Mouse (Mus musculus) liver, embryonic 13.5 days (tissue): ENCODE measurements around the gene Tff2. TPM values are rescaled to one million over a fixed set of nuclear protein-coding genes. Genes with fewer than 3 reads are reported as not detected.

Experiments
- ATAC-seq: fragments of 200-750 bp; cut with Nextera tagmentation; 2 replicates; pipeline ENCODE4 v1.8.0; 2017; ENCODE audit warnings: low read depth, mild to moderate bottlenecking, moderate number of reproducible peaks, moderate library complexity
- DNase-seq: peaks from one replicate; pipeline ENCODE4 v3.0.0; 2022
- H3K27ac ChIP-seq: fragments of 300-500 bp; sonication (generic); 2 replicates; pipeline ENCODE4 v1.5.1; 2015; ENCODE audit warnings: moderate library complexity, mild to moderate bottlenecking, inconsistent platforms
- H3K27me3 ChIP-seq: fragments of 300-500 bp; sonication (generic); 2 replicates; pipeline ENCODE4 v1.6.1; 2015; ENCODE audit warnings: mild to moderate bottlenecking, inconsistent platforms
- H3K36me3 ChIP-seq: fragments of 300-500 bp; sonication (generic); 2 replicates; pipeline ENCODE4 v1.6.1; 2015; ENCODE audit warnings: mild to moderate bottlenecking, inconsistent platforms
- H3K4me1 ChIP-seq: fragments of 300-500 bp; sonication (generic); replicated peaks from 2 replicates; pipeline ENCODE4 v1.6.1; 2015; ENCODE audit warnings: inconsistent platforms
- H3K4me2 ChIP-seq: fragments of 300-500 bp; sonication (generic); 2 replicates; pipeline ENCODE4 v1.6.1; 2015; ENCODE audit warnings: inconsistent platforms, mild to moderate bottlenecking, moderate library complexity
- H3K4me3 ChIP-seq: fragments of 300-500 bp; sonication (generic); replicated peaks from 2 replicates; pipeline ENCODE4 v1.5.1; 2015; ENCODE audit warnings: mild to moderate bottlenecking, inconsistent platforms
- H3K9ac ChIP-seq: fragments of 300-500 bp; sonication (generic); 2 replicates; pipeline ENCODE4 v1.6.1; 2015; ENCODE audit warnings: mild to moderate bottlenecking, inconsistent platforms
- H3K9me3 ChIP-seq: fragments of 300-500 bp; sonication (generic); replicated peaks from 2 replicates; pipeline ENCODE4 v1.6.1; 2016; ENCODE audit warnings: inconsistent platforms
- WGBS: fragments of 180-500 bp; shearing (Covaris S2); methylation state at CpG from one replicate; pipeline ENCODE4 v1.1.7; 2015; ENCODE audit not compliant: insufficient replicate concordance; 5-methylcytosine and 5-hydroxymethylcytosine counted together
- polyA plus RNA-seq: library from polyadenylated mRNA; unstranded; fragments of >200 nt; fragmentation: Nextera tagmentation; extraction: Ambion mirVana; gene quantifications from 2 replicates; pipeline ENCODE4 v1.2.1, GENCODE M21; 2015

Gene Tff2
- polyA plus RNA-seq, 1 experiment from 2014 or later: not detected

GRCm38 (mm10) chr17:31134913-31135312, 9.2 kb downstream of the Tff2 start:
- 45% methylated on average over 6 of the region's 6 CpGs for WGBS
- Histone ChIP-seq H3K4me2 (no peak overlapping the region), H3K4me1 (peaks cover 8% of the 10 kb centered on the region; the same call in 1 of the 2 replicates), H3K27me3 (0 out of 2 replicates have a peak, but pooled peaks cover 4% of the 10 kb centered on the region), H3K9me3 (no peaks in the 10 kb centered on the region), H3K4me3 (no peak overlapping the region), H3K36me3 (no peaks in the 10 kb centered on the region), H3K27ac (no peak overlapping the region), H3K9ac (no peak overlapping the region)
- no peak for DNase-seq
- no peak for ATAC-seq

GRCm38 (mm10) chr17:31133776-31134175, 10.3 kb downstream of the Tff2 start:
- H3K27ac ChIP-seq: no peak overlapping the region
- H3K9ac ChIP-seq: no peak overlapping the region
- H3K36me3 ChIP-seq: no peaks in the 10 kb centered on the region
- DNase-seq (no peak), ATAC-seq (peak; percentile 61)
- peaks cover 8% of the 10 kb centered on the region; the same call in 1 of the 2 replicates for H3K4me1 ChIP-seq
- H3K4me3 ChIP-seq: no peak overlapping the region
- H3K4me2 ChIP-seq: peak overlapping the region; percentile 30; the same call in 1 of the 2 replicates
- no peaks in the 10 kb centered on the region for H3K9me3 ChIP-seq
- 54% methylated on average over 15 of the region's 15 CpGs for WGBS
- H3K27me3 ChIP-seq: 0 out of 2 replicates have a peak, but pooled peaks cover 4% of the 10 kb centered on the region

GRCm38 (mm10) chr17:31131269-31131821, 12.7 kb downstream of the Tff2 start:
- no peak overlapping the region for H3K4me3 ChIP-seq
- H3K36me3 ChIP-seq: no peaks in the 10 kb centered on the region
- H3K4me1 ChIP-seq: peaks cover 8% of the 10 kb centered on the region; the same call in 1 of the 2 replicates
- WGBS: 65% methylated on average over 10 of the region's 10 CpGs
- DNase-seq: no peak
- H3K9me3 ChIP-seq: no peaks in the 10 kb centered on the region
- H3K9ac ChIP-seq: no peak overlapping the region
- H3K27me3 ChIP-seq: peaks cover 13% of the 10 kb centered on the region; the same call in 1 of the 2 replicates
- ATAC-seq: no peak
- no peak overlapping the region for H3K4me2 ChIP-seq
- no peak overlapping the region for H3K27ac ChIP-seq

GRCm38 (mm10) chr17:31129452-31129851, 14.6 kb downstream of the Tff2 start, which contains the start of gene Tff3:
TSS of gene Tff3 (minus strand) at chr17:31129646.
- ATAC-seq (no peak; the same call in 1 of the 2 replicates), DNase-seq (no peak)
- 27% methylated on average over 2 of the region's 2 CpGs for WGBS
- Histone ChIP-seq H3K4me1 (peaks cover 2% of the 10 kb centered on the region; the same call in 1 of the 2 replicates), H3K4me3 (no peak within 1 kb of the TSS), H3K27ac (no peak within 1 kb of the TSS), H3K9me3 (no peaks in the 10 kb centered on the region), H3K9ac (no peak within 1 kb of the TSS), H3K4me2 (no peak within 1 kb of the TSS), H3K36me3 (no peaks in the 10 kb centered on the region), H3K27me3 (peaks cover 13% of the 10 kb centered on the region; the same call in 1 of the 2 replicates)

GRCm38 (mm10) chr17:31128708-31129318, 15.3 kb downstream of the Tff2 start:
- H3K4me2 ChIP-seq: no peak overlapping the region
- H3K4me3 ChIP-seq: no peak overlapping the region
- ATAC-seq: no peak
- no peaks in the 10 kb centered on the region for H3K9me3 ChIP-seq
- H3K9ac ChIP-seq: no peak overlapping the region
- 61% methylated on average over 9 of the region's 9 CpGs for WGBS
- peaks cover 13% of the 10 kb centered on the region; the same call in 1 of the 2 replicates for H3K27me3 ChIP-seq
- H3K27ac ChIP-seq: no peak overlapping the region
- no peaks in the 10 kb centered on the region for H3K4me1 ChIP-seq
- no peak for DNase-seq
- no peaks in the 10 kb centered on the region for H3K36me3 ChIP-seq

GRCm38 (mm10) chr17:31125548-31126266, 18.4 kb downstream of the Tff2 start:
- no peak overlapping the region for H3K27ac ChIP-seq
- H3K36me3 ChIP-seq: no peaks in the 10 kb centered on the region
- peaks cover 11% of the 10 kb centered on the region; the same call in 1 of the 2 replicates for H3K27me3 ChIP-seq
- peaks cover 10% of the 10 kb centered on the region for H3K4me1 ChIP-seq
- no peak overlapping the region for H3K9ac ChIP-seq
- ATAC-seq: no peak
- no peak overlapping the region for H3K4me3 ChIP-seq
- no peak for DNase-seq
- no peak overlapping the region for H3K4me2 ChIP-seq
- H3K9me3 ChIP-seq: no peaks in the 10 kb centered on the region
- WGBS: 48% methylated on average over 9 of the region's 9 CpGs

- ATAC-seq (no peak), DNase-seq (peak; percentile 26)
- 5% methylated on average over 8 of the region's 8 CpGs for WGBS
- peaks cover 7% of the 10 kb centered on the region; the same call in 1 of the 2 replicates for H3K27me3 ChIP-seq
- no peak overlapping the region for H3K4me3 ChIP-seq
- no peaks in the 10 kb centered on the region for H3K9me3 ChIP-seq
- H3K4me1 ChIP-seq: peaks cover 13% of the 10 kb centered on the region
- H3K36me3 ChIP-seq: no peaks in the 10 kb centered on the region
- H3K27ac ChIP-seq: no peak overlapping the region
- no peak overlapping the region for H3K9ac ChIP-seq
- no peak overlapping the region for H3K4me2 ChIP-seq
Observed at GRCm38 (mm10) chr17:31121975-31122374, 22.1 kb downstream of the Tff2 start.

GRCm38 (mm10) chr17:31119429-31119828, 24.7 kb downstream of the Tff2 start:
- Histone ChIP-seq H3K9me3 (no peaks in the 10 kb centered on the region), H3K27me3 (peaks cover 6% of the 10 kb centered on the region; the same call in 1 of the 2 replicates), H3K9ac (no peak overlapping the region), H3K4me3 (no peak overlapping the region), H3K4me2 (no peak overlapping the region), H3K27ac (no peak overlapping the region), H3K36me3 (no peaks in the 10 kb centered on the region), H3K4me1 (peaks cover 13% of the 10 kb centered on the region)
- 2% methylated on average over 7 of the region's 7 CpGs for WGBS
- ATAC-seq: peak; percentile 49
- peak; percentile 61 for DNase-seq

- DNase-seq: no peak
- no peaks in the 10 kb centered on the region for H3K36me3 ChIP-seq
- H3K4me1 ChIP-seq: peaks cover 13% of the 10 kb centered on the region
- no peak; the same call in 1 of the 2 replicates for ATAC-seq
- H3K4me3 ChIP-seq: no peak overlapping the region
- H3K27ac ChIP-seq: no peak overlapping the region
- H3K9me3 ChIP-seq: no peaks in the 10 kb centered on the region
- H3K9ac ChIP-seq: no peak overlapping the region
- 73% methylated on average over 5 of the region's 5 CpGs for WGBS
- H3K27me3 ChIP-seq: peaks cover 6% of the 10 kb centered on the region; the same call in 1 of the 2 replicates
- no peak overlapping the region for H3K4me2 ChIP-seq
Observed at GRCm38 (mm10) chr17:31117946-31118345, 26.1 kb downstream of the Tff2 start.

- peaks cover 6% of the 10 kb centered on the region; the same call in 1 of the 2 replicates for H3K27me3 ChIP-seq
- H3K4me2 ChIP-seq: no peak overlapping the region
- no peak overlapping the region for H3K27ac ChIP-seq
- H3K4me1 ChIP-seq: peaks cover 5% of the 10 kb centered on the region
- 0 out of 2 replicates have a peak, but pooled peaks have one; percentile 38 for ATAC-seq
- no peak for DNase-seq
- no peak overlapping the region for H3K9ac ChIP-seq
- 61% methylated on average over 6 of the region's 6 CpGs for WGBS
- no peak overlapping the region for H3K4me3 ChIP-seq
- no peaks in the 10 kb centered on the region for H3K9me3 ChIP-seq
- H3K36me3 ChIP-seq: no peaks in the 10 kb centered on the region
Observed at GRCm38 (mm10) chr17:31116063-31116462, 28.0 kb downstream of the Tff2 start.

GRCm38 (mm10) chr17:31113191-31113856, 30.8 kb downstream of the Tff2 start:
- no peak for DNase-seq
- Histone ChIP-seq H3K27me3 (no peaks in the 10 kb centered on the region), H3K9ac (no peak overlapping the region), H3K36me3 (peaks cover 3% of the 10 kb centered on the region; the same call in 1 of the 2 replicates), H3K4me3 (no peak overlapping the region), H3K4me1 (0 out of 2 replicates have a peak, but pooled peaks cover 5% of the 10 kb centered on the region), H3K27ac (no peak overlapping the region), H3K9me3 (no peaks in the 10 kb centered on the region), H3K4me2 (no peak overlapping the region)
- WGBS: 75% methylated on average over 9 of the region's 9 CpGs
- no peak for ATAC-seq
